Mouse (Mus musculus) liver, embryonic 14 days (tissue): ENCODE results near the gene Mif4gd. TPM values are rescaled to one million over a fixed set of nuclear protein-coding genes. Genes with fewer than 3 reads are reported as not detected.

Experiments
- polyA plus RNA-seq: library from polyadenylated mRNA; depleted of rRNA; stranded (reverse); fragments of >200 nt; gene quantifications from 2 replicates; pipeline ENCODE4 v1.2.3, GENCODE M21; 2012; rRNA removed

Gene Mif4gd
- polyA plus RNA-seq, result 23.5 and 27.8 TPM in 2 replicates

DNA sequence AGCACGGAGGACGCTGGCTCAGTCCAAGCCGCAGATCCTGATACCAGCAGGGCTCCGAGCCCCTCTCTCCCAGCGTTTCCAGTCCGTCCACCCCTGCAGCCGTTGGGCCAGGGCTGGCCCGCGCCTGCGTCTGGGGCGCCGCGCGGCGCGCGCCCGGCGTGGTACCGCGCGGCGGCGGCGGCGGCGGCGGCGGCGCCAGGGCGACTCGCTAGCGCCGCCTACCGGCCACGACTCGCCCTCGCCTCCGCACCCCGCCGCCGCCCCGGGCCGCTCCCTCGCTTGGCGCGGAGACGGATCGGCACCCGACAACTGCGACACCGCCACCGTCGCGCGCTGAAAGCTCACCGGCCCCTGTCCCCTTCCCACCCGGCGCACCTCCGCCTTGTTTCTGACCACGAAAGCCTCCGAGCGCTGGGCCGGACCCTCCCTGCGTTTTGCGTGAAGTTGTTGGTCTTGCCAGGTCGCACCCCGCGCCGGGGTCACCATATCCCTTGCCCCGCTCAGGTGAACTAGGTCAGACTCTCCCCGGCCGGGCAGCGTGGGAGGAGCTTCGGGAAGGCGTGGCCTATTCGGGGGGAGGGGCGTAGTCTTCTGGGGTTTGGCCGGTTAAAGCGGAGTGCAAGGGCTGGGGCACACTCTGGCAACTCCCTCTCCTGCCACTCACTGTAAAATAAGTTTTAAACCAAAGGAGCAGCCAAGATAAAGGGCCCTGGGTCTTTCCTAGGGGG lies at the start of gene Mif4gd:
TSS of gene Mif4gd (minus strand) at position 560 of the 728 bp plus-strand sequence.

DNA sequence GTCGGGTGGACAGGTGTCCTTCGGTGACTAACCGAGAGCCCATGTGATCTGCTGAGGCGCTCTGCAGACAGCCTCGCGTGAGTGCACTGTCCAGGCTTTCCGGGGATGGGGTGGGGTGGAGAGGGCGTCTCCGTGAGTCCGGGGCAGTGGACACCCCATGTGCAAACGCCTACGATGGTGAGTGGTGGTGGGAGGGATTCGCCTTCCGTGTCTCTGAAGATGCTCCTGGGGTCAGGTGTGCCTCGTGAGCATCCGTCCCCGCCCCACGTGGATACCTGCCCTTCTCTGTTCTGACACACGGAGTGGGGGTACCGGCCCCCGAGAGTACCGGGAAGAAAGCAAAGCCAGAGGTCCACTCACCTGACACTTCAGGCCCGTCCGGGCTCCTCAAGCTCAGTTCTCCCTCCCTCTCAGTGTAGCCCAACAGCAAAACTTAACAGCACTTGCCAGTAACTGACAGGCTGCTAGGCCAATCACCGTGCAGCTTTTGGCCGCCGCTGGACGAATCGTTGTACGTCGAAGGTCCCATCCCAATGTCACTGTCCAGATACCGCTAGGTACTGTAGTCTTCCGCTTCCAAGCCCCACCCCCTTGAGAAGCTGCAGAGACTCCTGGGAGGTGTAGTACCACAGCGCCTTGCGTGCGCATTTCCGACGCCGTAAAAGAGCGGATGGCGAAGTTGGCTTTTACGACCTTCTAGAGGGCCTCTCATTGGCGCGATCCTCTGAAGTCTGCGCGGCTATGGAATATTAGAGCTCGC lies 15.1 kb upstream of the Mif4gd start, which contains the start of gene Slc25a19:
TSS of gene Slc25a19 (minus strand) at position 591 of the 760 bp plus-strand sequence.

DNA sequence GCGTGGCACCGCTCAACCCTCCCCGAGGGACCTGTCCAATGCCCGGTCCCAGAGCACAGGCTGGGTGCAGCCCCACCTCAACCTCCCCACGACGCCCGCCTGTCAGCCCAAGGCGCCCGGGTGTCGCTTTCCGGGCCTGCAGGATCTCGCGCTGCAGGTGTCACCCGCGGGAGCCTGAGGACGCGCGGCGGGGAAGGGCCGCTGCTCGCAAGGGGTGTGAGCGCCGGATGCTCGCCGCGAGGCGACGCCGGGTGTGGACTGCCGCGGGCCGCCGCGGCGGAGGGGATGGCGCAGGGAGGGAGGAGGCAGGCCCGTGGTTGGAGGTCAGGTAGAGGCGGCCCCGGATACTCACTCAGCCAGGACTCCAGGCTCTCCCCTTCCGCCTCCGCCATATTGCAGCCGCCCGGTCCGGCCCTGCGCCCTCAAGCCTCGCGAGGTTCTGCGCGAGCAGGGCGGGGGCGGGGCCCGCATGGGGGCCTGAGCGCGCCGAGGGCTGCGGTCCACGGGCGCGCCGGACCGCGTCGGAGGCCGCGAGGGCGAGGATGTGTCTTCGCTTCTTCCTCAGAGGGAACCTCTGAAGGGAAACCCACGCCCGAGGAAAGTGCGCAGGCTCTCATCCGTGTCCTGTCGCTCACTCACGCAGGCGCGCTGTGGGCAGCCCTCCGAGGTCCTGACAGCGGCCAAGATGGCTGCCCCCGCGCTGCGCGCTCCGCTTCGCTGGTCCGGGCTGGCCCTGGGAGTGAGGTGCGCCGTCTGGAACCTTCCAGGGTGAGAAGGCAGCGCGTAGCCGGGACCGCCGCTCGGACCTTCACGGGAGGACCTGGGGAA lies 9.1 kb downstream of the Mif4gd start, which contains the start of the genes Mrps7 and Gga3:
TSS of gene Mrps7 (plus strand) at position 450 of the 828 bp plus-strand sequence.
TSS of gene Gga3 (minus strand) at position 576 of the 828 bp plus-strand sequence.

DNA sequence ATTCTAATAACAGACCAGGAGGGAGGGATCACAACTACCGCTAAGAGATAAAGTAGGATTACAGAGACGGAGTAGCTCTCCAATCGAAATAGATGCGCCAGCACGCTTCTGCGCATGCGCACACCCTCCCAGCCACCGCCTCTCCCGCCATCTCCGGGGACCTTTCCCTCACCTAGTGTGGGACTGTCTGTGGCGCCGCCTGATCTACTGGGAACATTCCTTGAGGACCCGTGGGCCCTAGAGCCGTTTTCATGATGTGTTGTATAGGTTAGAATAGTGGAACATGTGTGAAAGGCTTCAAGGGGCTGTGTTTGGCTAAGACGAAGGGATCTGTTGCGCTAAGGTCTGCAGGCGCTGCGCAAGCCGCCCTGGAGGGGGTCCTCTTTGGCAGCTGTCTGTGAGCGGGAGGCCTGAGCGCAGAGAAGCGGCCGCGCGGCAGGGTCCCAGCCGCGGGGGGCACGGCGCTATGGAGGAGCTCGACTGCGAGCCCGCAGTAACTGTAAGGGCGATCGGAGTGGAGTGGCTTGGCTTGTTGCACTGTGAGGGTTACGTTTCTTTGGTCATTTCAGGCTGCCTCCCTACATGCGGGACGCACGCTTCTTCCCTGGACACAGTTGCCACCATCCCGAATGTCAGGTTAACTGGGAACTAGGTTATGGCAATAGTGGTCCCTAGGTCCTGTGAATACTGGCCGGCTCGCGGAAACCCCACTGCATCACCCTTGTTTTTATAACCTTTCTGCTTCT lies 48.5 kb downstream of the Mif4gd start, which contains the start of gene Nup85:
TSS of gene Nup85 (plus strand) at position 371 of the 746 bp plus-strand sequence.

Other genes starting within 250 kb of the Mif4gd start
- gene Hid1, start 245.2 kb downstream of the Mif4gd start, polyA plus RNA-seq, result 0.57 and 0.70 TPM in 2 replicates
- gene Cdr2l, start 231.1 kb downstream of the Mif4gd start, polyA plus RNA-seq, result 1.4 and 1.5 TPM in 2 replicates
- 38.7 and 39.5 TPM in 2 replicates for gene Mrpl58, start 209.2 kb downstream of the Mif4gd start, polyA plus RNA-seq
- gene Atp5h, start 193.0 kb downstream of the Mif4gd start, polyA plus RNA-seq, result 362 and 391 TPM in 2 replicates
- 6.4 and 6.8 TPM in 2 replicates for gene Kctd2, start 192.8 kb downstream of the Mif4gd start, polyA plus RNA-seq
- gene Trim80, start 172.4 kb downstream of the Mif4gd start, polyA plus RNA-seq, result 0.05 TPM in 2 replicates
- 0.05 TPM in 1 of 2 replicates, not detected in the other for gene Slc16a5, start 150.5 kb downstream of the Mif4gd start, polyA plus RNA-seq
- 1.8 and 2.2 TPM in 2 replicates for gene Armc7, start 137.3 kb downstream of the Mif4gd start, polyA plus RNA-seq
- gene Nt5c, start 121.1 kb downstream of the Mif4gd start, polyA plus RNA-seq, result 26.9 and 30.1 TPM in 2 replicates
- gene Jpt1, start 98.6 kb downstream of the Mif4gd start, polyA plus RNA-seq, result 141 and 165 TPM in 2 replicates
- gene Sumo2, start 76.7 kb downstream of the Mif4gd start, polyA plus RNA-seq, result 206 and 228 TPM in 2 replicates
- gene Nup85, start 48.5 kb downstream of the Mif4gd start, polyA plus RNA-seq, result 103 and 121 TPM in 2 replicates
- gene Mrps7, start 9.0 kb downstream of the Mif4gd start, polyA plus RNA-seq, result 23.4 and 26.4 TPM in 2 replicates
- gene Gga3, start 8.9 kb downstream of the Mif4gd start, polyA plus RNA-seq, result 8.0 and 9.9 TPM in 2 replicates
- 9.3 and 9.9 TPM in 2 replicates for gene Slc25a19, start 15.3 kb upstream of the Mif4gd start, polyA plus RNA-seq
- 21.8 and 24.1 TPM in 2 replicates for gene Grb2, start 95.6 kb upstream of the Mif4gd start, polyA plus RNA-seq
- 9.0 and 10.3 TPM in 2 replicates for gene Tmem94, start 152.5 kb upstream of the Mif4gd start, polyA plus RNA-seq
- gene Caskin2, start 200.7 kb upstream of the Mif4gd start, polyA plus RNA-seq, result 6.1 and 7.1 TPM in 2 replicates
- gene Tsen54, start 201.8 kb upstream of the Mif4gd start, polyA plus RNA-seq, result 11.0 and 12.6 TPM in 2 replicates
- 9.6 and 10.2 TPM in 2 replicates for gene Llgl2, start 211.1 kb upstream of the Mif4gd start, polyA plus RNA-seq
- gene Myo15b, start 245.4 kb upstream of the Mif4gd start, polyA plus RNA-seq, result 0.27 and 0.48 TPM in 2 replicates